In genomic region chr5:113164873-113165441, GRCm38 (mm10) we compare ENCODE assay signal across 8 mouse cellular contexts. TPM values are rescaled to one million over a fixed set of nuclear protein-coding genes. Genes with fewer than 3 reads are reported as not detected.
A peak's percentile ranks its signal among the peaks of the same experiment; 100 is the strongest.
DNase-seq lines count a peak whose midpoint lies in the region; ATAC-seq lines count a peak whose summit lies in the region.

No protein-coding gene starts in this region.

- H3K27me3 ChIP-seq in embryonic facial prominence, embryonic 14.5 days (replicated peaks; ENCODE audit: control insufficient read depth, insufficient read depth, low read length) = no peaks in the 10 kb centered on the region
- H3K27me3 ChIP-seq in heart, embryonic 14.5 days (ENCODE audit: control insufficient read depth, insufficient read depth, low read length) = no peaks in the 10 kb centered on the region
- H3K27me3 ChIP-seq in lung, embryonic 15.5 days = no peaks in the 10 kb centered on the region
- no peaks in the 10 kb centered on the region for H3K27me3 ChIP-seq in neural tube, embryonic 14.5 days (ENCODE audit: control insufficient read depth, insufficient read depth, low read length)

- H3K27ac ChIP-seq in embryonic facial prominence, embryonic 14.5 days (replicated peaks; ENCODE audit: low read depth, low read length) = peak overlapping the region; percentile 25; the same call in 1 of the 2 replicates
- H3K27ac ChIP-seq in heart, embryonic 14.5 days (replicated peaks in 1 of 2; ENCODE audit: control insufficient read depth in 1 of 2, insufficient read depth in 1 of 2, low read depth in 2 of 2, low read length in 2 of 2) = peak overlapping the region; percentile 28 to 50; a peak in 2 of 4 replicates
- H3K27ac ChIP-seq in lung, embryonic 15.5 days = 0 out of 2 replicates have a peak overlapping the region, but pooled peaks have one; percentile 4
- H3K27ac ChIP-seq in neural tube, embryonic 14.5 days (ENCODE audit: low read depth, low read length) = no peak overlapping the region

- WGBS in embryonic facial prominence, embryonic 14.5 days = 15% methylated on average over 11 of the region's 16 CpGs
- 8% methylated on average over 16 of the region's 16 CpGs for WGBS in heart, embryonic 14.5 days
- 21% methylated on average over 16 of the region's 16 CpGs for WGBS in lung, embryonic 15.5 days
- 8% methylated on average over 16 of the region's 16 CpGs for WGBS in neural tube, embryonic 14.5 days

- no peak overlapping the region for H3K4me3 ChIP-seq in embryonic facial prominence, embryonic 14.5 days (ENCODE audit: low read depth, low read length)
- no peak overlapping the region for H3K4me3 ChIP-seq in heart, embryonic 14.5 days (ENCODE audit: control insufficient read depth in 1 of 2, insufficient read depth in 1 of 2, low read depth in 1 of 2, low read length in 2 of 2)
- no peak overlapping the region for H3K4me3 ChIP-seq in lung, embryonic 15.5 days
- no peak overlapping the region for H3K4me3 ChIP-seq in neural tube, embryonic 14.5 days (ENCODE audit: low read depth, low read length)

- peaks cover 18% of the 10 kb centered on the region for H3K4me1 ChIP-seq in embryonic facial prominence, embryonic 14.5 days (ENCODE audit: control insufficient read depth, insufficient read depth, low read length)
- peaks cover 14 to 38% of the 10 kb centered on the region in 2 experiments for H3K4me1 ChIP-seq in heart, embryonic 14.5 days (ENCODE audit: control insufficient read depth in 2 of 2, insufficient read depth in 2 of 2, low read length in 2 of 2)
- H3K4me1 ChIP-seq in lung, embryonic 15.5 days = peaks cover 35% of the 10 kb centered on the region
- H3K4me1 ChIP-seq in neural tube, embryonic 14.5 days (ENCODE audit: control insufficient read depth, insufficient read depth, low read length) = peaks cover 7% of the 10 kb centered on the region

- DNase-seq in urinary bladder, postnatal 14 days (ENCODE audit: low spot score) = peak; percentile 79
- no peak for DNase-seq in urinary bladder, adult 2 months (ENCODE audit: low spot score)
- DNase-seq in embryonic facial prominence, embryonic 14.5 days (ENCODE audit: low spot score) = peak; percentile 91
- peak; percentile 77 for DNase-seq in kidney, postnatal 10 days
- DNase-seq in yolk sac, embryonic 10.5 days (ENCODE audit: low spot score) = peak; percentile 94

- H3K4me2 ChIP-seq in embryonic facial prominence, embryonic 14.5 days (ENCODE audit: low read depth, low read length) = no peak overlapping the region
- peak overlapping the region; percentile 21; the same call in 1 of the 2 replicates for H3K4me2 ChIP-seq in heart, embryonic 14.5 days (ENCODE audit: low read length)
- no peak overlapping the region for H3K4me2 ChIP-seq in lung, embryonic 15.5 days
- H3K4me2 ChIP-seq in neural tube, embryonic 14.5 days (ENCODE audit: low read depth, low read length) = no peak overlapping the region

- no peaks in the 10 kb centered on the region for H3K9me3 ChIP-seq in embryonic facial prominence, embryonic 14.5 days (ENCODE audit: control insufficient read depth, low read length)
- H3K9me3 ChIP-seq in heart, embryonic 14.5 days (ENCODE audit: control insufficient read depth, low read length) = no peaks in the 10 kb centered on the region
- H3K9me3 ChIP-seq in lung, embryonic 15.5 days = no peaks in the 10 kb centered on the region
- H3K9me3 ChIP-seq in neural tube, embryonic 14.5 days (ENCODE audit: control insufficient read depth, low read length) = no peaks in the 10 kb centered on the region

- H3K9ac ChIP-seq in embryonic facial prominence, embryonic 14.5 days (ENCODE audit: low read depth, low read length) = no peak overlapping the region
- H3K9ac ChIP-seq in heart, embryonic 14.5 days (ENCODE audit: low read length) = no peak overlapping the region
- no peak overlapping the region for H3K9ac ChIP-seq in lung, embryonic 15.5 days
- H3K9ac ChIP-seq in neural tube, embryonic 14.5 days (replicated peaks; ENCODE audit: low read depth, low read length) = no peak overlapping the region

- H3K36me3 ChIP-seq in embryonic facial prominence, embryonic 14.5 days (ENCODE audit: control insufficient read depth, insufficient read depth, low read length) = no peaks in the 10 kb centered on the region
- no peaks in the 10 kb centered on the region for H3K36me3 ChIP-seq in heart, embryonic 14.5 days (ENCODE audit: control insufficient read depth, insufficient read depth, low read length)
- no peaks in the 10 kb centered on the region for H3K36me3 ChIP-seq in lung, embryonic 15.5 days
- H3K36me3 ChIP-seq in neural tube, embryonic 14.5 days (ENCODE audit: control insufficient read depth, insufficient read depth, low read length) = no peaks in the 10 kb centered on the region

- ATAC-seq in embryonic facial prominence, embryonic 14.5 days (ENCODE audit: low read depth) = peak; percentile 85
- peak; percentile 81 for ATAC-seq in heart, embryonic 14.5 days (ENCODE audit: insufficient number of reproducible peaks, insufficient read depth, low FRiP score, low read depth)
- peak; percentile 83 for ATAC-seq in lung, embryonic 15.5 days (ENCODE audit: borderline replicate concordance, extremely low read depth, low FRiP score, low TSS enrichment)
- peak; percentile 72; the same call in 1 of the 2 replicates for ATAC-seq in neural tube, embryonic 14.5 days (ENCODE audit: low read depth)

RNA-seq across cellular contexts. Expression of gene 2900026A02Rik, which starts 56.1 kb away (rescaled TPM):
- polyA plus RNA-seq in urinary bladder, adult 2 months (2012; rRNA removed) = 18.1 and 24.9 TPM in 2 replicates
- 8.8 and 9.2 TPM in 2 replicates for polyA plus RNA-seq in embryonic facial prominence, embryonic 14.5 days (2014; fragmentation: Nextera tagmentation; extraction: Ambion mirVana)
- 10.3 TPM in 2 replicates for polyA plus RNA-seq in heart, embryonic 14.5 days (2014; fragmentation: Nextera tagmentation; extraction: Ambion mirVana)
- polyA plus RNA-seq in lung, embryonic 15.5 days (2015; fragmentation: Nextera tagmentation; extraction: Ambion mirVana) = 10.8 and 11.9 TPM in 2 replicates
- 2.1 and 2.5 TPM in 2 replicates for polyA plus RNA-seq in neural tube, embryonic 14.5 days (2014; fragmentation: Nextera tagmentation; extraction: Ambion mirVana)
